Mouse (Mus musculus) layer of hippocampus, adult 8-10 months (tissue): ENCODE measurements around the gene Gas2. TPM values are rescaled to one million over a fixed set of nuclear protein-coding genes. Genes with fewer than 3 reads are reported as not detected.
A peak's percentile ranks its signal among the peaks of the same experiment; 100 is the strongest.

Source experiments
- DNase-seq, 2 experiments: peaks; one replicate each; pipeline ENCODE4 v3.0.0; 2022; ENCODE audit warnings: low spot score in 2 of 2
- total RNA-seq, 4 experiments: library from RNA; stranded (reverse); gene quantifications; 2 replicates each; pipeline ENCODE4 v1.2.4; 2022

Gas2 gene
- total RNA-seq, 4 experiments from 2014 or later, result 21.7 to 32.5 (median 25.7) TPM

DNA sequence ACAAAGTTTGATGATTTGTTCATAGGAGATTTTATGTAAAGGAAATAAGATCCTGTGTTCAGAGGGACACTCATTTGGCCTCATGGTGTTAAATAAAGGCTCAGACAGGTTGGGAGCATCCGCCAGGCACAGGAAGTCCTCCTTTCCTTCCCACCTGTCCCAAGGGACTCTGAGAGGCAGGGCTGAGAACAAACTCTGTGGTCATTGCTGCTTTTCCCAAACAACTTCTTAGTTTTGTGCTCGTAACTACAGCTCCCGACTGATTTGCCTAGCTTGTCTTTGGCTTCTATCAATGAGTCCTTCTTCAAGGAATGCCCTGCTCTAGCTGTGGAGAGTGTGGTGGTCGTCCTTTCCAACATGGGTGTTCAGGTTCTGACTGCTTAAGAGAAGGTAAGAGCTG, 18.3 kb downstream of the Gas2 start:
- no peak for DNase-seq

DNA sequence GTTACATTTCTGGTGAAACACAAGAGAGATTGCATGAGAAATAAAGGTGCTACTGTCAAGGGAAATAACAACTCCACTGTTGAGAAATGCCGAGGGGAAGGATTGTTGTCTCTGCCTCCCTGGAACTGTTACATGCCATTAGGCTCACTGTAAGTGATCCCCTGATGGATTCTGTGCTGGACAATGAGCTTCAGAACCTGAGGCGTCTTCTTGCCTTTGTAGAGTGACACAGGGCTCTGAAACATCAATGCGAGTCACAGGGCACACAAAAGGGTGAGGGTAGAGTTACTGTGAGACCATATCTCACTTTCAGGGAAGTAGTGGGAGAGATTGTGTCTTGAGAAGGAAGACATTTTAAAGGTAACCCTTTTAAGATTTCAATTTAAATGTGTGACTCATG, 23.5 kb downstream of the Gas2 start:
- DNase-seq, result no peak

DNA sequence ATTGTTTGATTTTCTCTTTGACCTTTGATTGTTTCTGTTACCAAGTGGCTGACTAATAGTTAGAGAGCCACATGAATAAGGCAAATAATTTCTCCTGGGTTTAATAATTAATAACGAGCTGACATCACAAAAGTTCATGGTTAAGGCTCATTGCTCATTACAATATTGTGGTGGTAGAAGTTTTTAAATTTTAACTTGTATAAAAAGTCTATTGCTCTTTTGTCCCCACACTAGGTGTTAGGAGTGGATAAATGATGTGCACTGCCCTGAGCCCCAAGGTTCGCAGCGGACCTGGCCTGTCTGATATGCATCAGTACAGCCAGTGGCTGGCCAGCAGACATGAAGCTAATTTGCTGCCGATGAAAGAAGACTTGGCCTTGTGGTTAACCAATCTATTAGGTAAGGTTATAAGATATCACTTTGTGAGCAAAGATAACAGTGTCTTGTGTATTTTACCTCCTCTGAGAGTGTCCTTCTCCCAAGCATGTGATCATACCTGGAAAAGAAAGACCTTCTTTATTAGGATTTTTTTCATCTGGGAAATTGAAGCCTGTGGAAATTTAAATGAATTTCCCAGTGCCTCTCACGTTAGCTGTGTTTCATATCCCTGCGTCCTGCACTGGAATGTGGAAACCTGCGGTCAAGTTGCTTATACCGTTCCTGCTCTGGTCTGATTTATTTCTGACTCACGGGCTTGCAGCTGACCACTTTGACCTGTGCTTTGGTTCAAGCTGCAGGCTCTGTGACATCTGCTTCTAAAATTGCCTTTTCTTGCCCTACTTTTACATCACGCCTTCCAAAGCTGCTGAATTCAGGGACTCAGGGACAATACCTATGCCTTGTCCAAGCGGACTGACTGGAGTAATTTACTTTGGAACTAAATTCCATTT, 26.1 kb downstream of the Gas2 start:
- no peak for DNase-seq

DNA sequence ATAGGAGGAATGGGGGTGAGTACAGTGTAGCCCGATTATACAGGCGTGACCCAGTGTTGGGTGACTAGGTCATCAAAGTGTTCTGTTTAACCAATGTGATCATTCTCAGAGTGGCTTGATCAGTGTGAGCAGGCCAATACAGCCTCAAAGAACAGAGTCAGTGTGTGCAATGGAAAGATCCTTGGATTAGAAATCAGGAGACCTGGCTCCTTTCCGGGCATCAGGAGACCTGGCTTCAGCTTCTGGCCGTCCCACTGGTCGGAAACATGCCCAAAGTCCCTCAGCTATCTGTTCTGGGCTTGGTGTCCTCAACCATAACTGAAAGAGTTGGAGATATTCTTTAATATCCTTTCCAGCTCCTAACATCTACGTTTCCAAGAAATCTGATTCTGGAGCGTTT, 27.8 kb downstream of the Gas2 start:
- DNase-seq, result no peak

DNA sequence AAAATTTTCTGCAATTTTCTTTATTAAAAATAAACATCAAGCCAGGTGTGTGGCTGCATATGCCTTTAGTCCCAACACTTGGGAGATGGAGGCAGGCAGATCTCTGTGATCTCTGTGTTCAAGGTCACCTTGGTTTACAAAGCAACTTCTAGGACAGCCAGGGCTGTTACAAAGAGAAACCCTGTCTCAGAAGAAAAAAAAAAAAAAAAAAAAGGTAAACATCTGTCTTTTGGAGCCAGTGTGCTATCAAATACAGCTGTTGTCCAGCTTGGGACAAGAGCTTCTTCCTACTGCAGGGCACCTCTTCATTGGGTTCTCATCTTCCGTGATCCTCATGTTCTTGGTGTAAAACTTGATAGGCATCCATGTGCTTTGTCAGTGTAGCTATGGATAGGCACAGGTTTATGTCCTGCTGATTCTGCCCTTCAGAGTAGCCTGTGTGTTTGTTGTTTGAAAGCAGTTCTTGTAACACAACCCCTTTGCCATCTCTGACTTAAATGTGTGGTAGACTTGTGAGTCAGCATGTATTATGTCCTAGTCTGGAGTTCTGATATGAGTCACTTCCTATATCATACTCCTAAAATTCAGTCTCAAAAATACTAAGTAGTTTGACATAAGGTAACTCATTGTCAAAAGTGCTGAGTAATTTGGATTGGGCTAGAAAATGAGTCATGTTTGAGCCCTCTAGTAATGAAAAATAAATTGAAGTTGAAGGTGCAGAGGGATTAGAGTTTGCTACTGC, 30.6 kb downstream of the Gas2 start:
- no peak for DNase-seq

- DNase-seq, result no peak
These were observed 31.2 kb downstream of the Gas2 start for GRCm38 (mm10) chr7:51893008-51893407.

- no peak for DNase-seq
These were observed 32.5 kb downstream of the Gas2 start for GRCm38 (mm10) chr7:51894133-51894801.

- DNase-seq, result no peak
These were observed 33.1 kb downstream of the Gas2 start for GRCm38 (mm10) chr7:51894939-51895338.

- DNase-seq, result no peak
These were observed 37.3 kb downstream of the Gas2 start for GRCm38 (mm10) chr7:51899066-51899465.

GRCm38 (mm10) chr7:51913292-51914050, 51.7 kb downstream of the Gas2 start:
- no peak for DNase-seq

DNA sequence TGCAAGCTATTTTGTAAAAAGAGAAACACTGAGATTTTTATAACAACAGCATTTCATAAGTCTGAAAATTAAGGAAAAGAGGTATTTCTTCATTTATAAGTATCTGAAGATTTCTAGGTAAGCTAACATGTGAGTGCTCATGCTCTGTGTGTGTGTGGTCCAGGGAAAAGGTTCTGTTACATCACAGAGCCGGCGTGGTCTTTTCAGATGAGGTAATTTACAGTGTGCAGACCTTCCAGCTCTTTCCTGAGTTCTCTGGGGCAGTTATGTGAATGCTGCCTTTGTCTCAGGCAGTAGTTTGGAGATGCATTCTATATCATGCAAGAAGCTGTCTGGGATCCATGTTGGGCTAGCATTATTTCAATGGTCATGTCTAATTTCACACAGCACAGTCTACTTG, 52.3 kb downstream of the Gas2 start:
- no peak for DNase-seq

GRCm38 (mm10) chr7:51928761-51929519, 67.1 kb downstream of the Gas2 start:
- DNase-seq, result peak in 1 of 2 experiments; percentile 8

GRCm38 (mm10) chr7:51931217-51931616, 69.4 kb downstream of the Gas2 start:
- peak; percentile 27 to 32 for DNase-seq

DNA sequence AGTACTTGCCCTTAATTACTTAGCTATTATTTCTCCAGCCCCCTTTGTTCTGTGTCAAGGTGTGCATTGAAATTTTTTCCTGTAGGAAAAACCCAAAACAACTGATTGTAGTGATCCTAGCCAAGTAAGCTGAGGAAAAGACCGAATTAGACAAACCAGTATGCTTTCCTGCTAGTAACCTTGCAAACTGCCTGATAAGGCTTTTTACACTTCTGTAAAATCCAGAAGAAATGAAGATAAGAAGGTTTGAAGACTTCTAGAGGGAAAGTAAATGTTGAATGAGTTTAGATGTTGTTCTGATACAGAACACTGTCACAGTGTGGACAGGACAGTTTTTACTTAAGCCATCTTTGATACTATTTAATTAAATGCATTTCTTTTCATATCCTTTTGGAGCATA, 75.5 kb downstream of the Gas2 start:
- DNase-seq, result no peak

GRCm38 (mm10) chr7:51940461-51940860, 78.6 kb downstream of the Gas2 start:
- no peak for DNase-seq

DNA sequence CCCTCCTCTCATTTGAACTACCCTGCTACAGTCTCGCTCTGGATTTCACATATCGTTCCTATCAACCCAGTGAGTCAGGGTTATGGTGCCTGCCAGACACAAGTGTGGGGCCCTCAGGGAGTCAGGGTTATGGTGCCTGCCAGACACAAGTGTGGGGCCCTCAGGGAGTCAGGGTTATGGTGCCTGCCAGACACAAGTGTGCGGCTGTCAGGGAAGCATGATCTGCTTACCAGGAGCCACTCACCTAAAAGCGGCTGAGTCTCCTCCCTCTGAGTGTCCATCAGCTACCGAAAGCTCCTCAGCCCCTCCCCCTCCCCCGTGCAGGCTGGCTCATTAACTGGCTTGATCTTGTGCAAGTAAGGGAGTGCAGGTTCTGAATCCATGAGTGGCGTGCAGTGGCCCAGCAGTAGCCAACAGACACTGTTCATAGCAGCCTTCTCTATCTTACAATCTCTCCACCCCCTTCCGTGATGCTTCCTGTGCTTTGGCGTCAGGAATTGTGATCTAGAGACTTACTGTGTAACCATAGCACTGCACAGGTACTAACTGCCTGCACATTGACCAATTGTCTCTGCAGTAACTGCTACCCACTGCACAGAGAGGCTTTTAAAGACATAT, 93.7 kb downstream of the Gas2 start:
- no peak for DNase-seq

DNA sequence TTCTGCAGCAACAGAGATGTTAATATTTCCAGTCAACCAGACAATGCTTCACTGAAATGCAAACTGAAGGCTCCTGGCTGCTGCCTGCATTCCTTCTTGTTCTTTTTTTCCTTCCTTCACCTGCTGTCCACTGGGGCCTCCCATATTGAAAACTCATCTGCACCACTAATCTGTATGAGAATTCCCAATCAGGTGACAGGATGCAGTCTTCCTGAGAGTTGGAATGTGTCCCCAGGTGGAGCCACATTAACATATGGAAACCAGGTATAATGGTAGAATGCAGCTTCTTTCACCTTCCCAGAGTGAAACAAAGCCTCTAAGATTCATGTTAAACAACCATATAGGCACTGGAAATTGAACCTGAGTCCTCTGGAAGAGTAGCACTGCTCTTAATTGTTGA, 96.0 kb downstream of the Gas2 start:
- DNase-seq, result no peak

GRCm38 (mm10) chr7:51960698-51961374, 99.0 kb downstream of the Gas2 start:
- DNase-seq, result no peak

GRCm38 (mm10) chr7:51962219-51962952, 100.6 kb downstream of the Gas2 start:
- DNase-seq, result no peak
